Mouse (Mus musculus) kidney, adult 2 months (tissue): ENCODE measurements at regions not wholly inside any gene's neighbourhood (a gene's known extent, or its start where the extent isn't known, plus 50 kb on each side); places are given as distances from the start of the nearest gene placed in this dataset.

Experiments used
- CTCF ChIP-seq: fragments of 200-500 bp; conservative IDR thresholded peaks from 2 replicates; pipeline ENCODE4 v1.5.1; 2011; ENCODE audit warnings: low read depth, mild to moderate bottlenecking, control low read depth, low read length, moderate library complexity, mixed read lengths; ENCODE audit not compliant: insufficient read depth, insufficient read length
- POLR2A ChIP-seq: fragments of 200-500 bp; IDR thresholded peaks from one replicate; pipeline ENCODE4 v1.6.1; 2011; ENCODE audit warnings: low read depth, low read length, control low read depth

DNA sequence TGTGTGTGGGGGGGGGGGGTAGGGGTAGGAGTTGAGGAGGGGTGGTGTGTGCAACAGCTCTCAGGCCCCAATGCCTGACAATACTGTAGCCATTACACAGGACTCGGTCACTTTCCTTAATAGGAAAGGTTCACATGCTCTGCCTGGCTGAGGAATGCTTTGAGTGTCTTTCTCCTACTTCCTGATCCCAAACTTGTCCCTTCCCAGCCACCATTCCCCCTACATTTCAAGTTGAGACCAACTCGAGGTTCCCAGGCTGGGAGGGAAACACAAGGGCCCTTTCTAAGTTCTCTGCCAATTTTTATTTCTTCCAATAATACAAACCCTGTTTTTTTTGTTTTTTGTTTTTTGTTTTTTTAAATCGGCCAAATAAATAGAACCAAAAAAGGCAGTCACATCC lies 264.6 kb downstream of the Gm45692 start:
- TF ChIP-seq POLR2A, result no peak
- no peak for TF ChIP-seq CTCF
